Mouse (Mus musculus) CH12.LX (cell line): ENCODE results near the gene Prr12.

Source experiments
- CTCF ChIP-seq, 2 experiments: IDR thresholded peaks in 1 of 2; conservative IDR thresholded peaks in 1 of 2; 2 replicates each; pipeline ENCODE4 v1.5.1; 2011 to 2012; ENCODE audit warnings: low read depth in 2 of 2, low read length in 2 of 2, improper control_type of control experiment in 1 of 2, inconsistent platforms in 1 of 2, mild to moderate bottlenecking in 1 of 2, moderate library complexity in 1 of 2
- E2F4 ChIP-seq: IDR thresholded peaks from 2 replicates; pipeline ENCODE4 v1.6.1; 2011; ENCODE audit warnings: low read depth, low read length, improper control_type of control experiment; ENCODE audit not compliant: insufficient replicate concordance
- MAX ChIP-seq: IDR thresholded peaks from 2 replicates; pipeline ENCODE4 v1.6.1; 2011; ENCODE audit warnings: low read length, improper control_type of control experiment
- MEF2A ChIP-seq: IDR thresholded peaks from 2 replicates; pipeline ENCODE4 v1.6.1; 2014; ENCODE audit warnings: low read depth, mild to moderate bottlenecking, inconsistent platforms, low read length, improper control_type of control experiment, borderline replicate concordance
- POLR2A ChIP-seq: IDR thresholded peaks from 2 replicates; pipeline ENCODE4 v1.6.1; 2011; ENCODE audit warnings: low read depth, mild to moderate bottlenecking, improper control_type of control experiment, low read length
- POLR2AphosphoS2 ChIP-seq: IDR thresholded peaks from 2 replicates; pipeline ENCODE4 v1.6.1; 2011; ENCODE audit warnings: low read depth, low read length, improper control_type of control experiment
- RAD21 ChIP-seq: IDR thresholded peaks from 2 replicates; pipeline ENCODE4 v1.6.1; 2011; ENCODE audit warnings: low read depth, mild to moderate bottlenecking, low read length, improper control_type of control experiment, moderate library complexity
- SIN3A ChIP-seq: IDR thresholded peaks from 2 replicates; pipeline ENCODE4 v1.6.1; 2012; ENCODE audit warnings: low read length, improper control_type of control experiment, inconsistent platforms
- SMC3 ChIP-seq: IDR thresholded peaks from 2 replicates; pipeline ENCODE4 v1.6.1; 2011; ENCODE audit warnings: low read depth, low read length, improper control_type of control experiment
- TBP ChIP-seq: conservative IDR thresholded peaks from 2 replicates; pipeline ENCODE4 v1.6.1; 2011; ENCODE audit warnings: low read depth, low read length, improper control_type of control experiment
- TCF12 ChIP-seq: IDR thresholded peaks from 2 replicates; pipeline ENCODE4 v1.6.1; 2014; ENCODE audit warnings: low read depth, mild to moderate bottlenecking, inconsistent platforms, low read length, improper control_type of control experiment
- ZKSCAN1 ChIP-seq: IDR thresholded peaks from 2 replicates; pipeline ENCODE4 v1.6.1; 2012; ENCODE audit warnings: low read depth, inconsistent platforms, low read length, improper control_type of control experiment, borderline replicate concordance
- ZMIZ1 ChIP-seq: IDR thresholded peaks from 2 replicates; pipeline ENCODE4 v1.6.1; 2012; ENCODE audit warnings: low read depth, mild to moderate bottlenecking, inconsistent platforms, low read length, improper control_type of control experiment

GRCm38 (mm10) chr7:45007846-45008245, 44.8 kb downstream of the Prr12 start:
- TF ChIP-seq RAD21 (no peak), MAX (no peak), MEF2A (no peak), TBP (no peak), SIN3A (no peak), POLR2A (no peak), CTCF (conservative IDR thresholded peaks at IDR 0.05 in 1 of 2, IDR thresholded peaks at IDR 0.05 in 1 of 2; ENCODE audit: low read depth in 2 of 2, low read length in 2 of 2) (no peak), ZKSCAN1 (no peak), E2F4 (no peak), POLR2AphosphoS2 (no peak), ZMIZ1 (no peak), TCF12 (no peak), SMC3 (no peak)
